10 mouse cellular contexts compared by ENCODE assay signal in the genomic region with DNA sequence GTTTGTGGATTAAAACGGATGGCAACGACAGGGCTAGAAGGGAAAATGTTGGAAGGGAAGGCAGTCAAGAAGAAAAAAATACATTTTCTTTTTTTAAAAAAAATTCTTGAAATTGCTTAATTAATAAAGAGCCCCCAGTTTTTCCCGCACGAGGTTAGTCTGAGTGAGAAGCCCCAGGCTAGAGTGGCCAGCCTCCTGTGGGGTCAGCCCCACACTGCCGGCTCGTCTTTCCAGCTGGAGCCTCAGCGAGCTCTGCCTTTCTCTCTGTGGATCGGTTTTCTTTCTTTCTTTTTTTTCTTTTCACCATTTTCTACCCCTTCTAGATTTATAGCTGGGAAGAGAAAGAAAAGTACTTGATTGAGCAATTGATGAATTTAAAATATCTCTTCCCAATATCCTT. TPM values are rescaled to one million over a fixed set of nuclear protein-coding genes. Genes with fewer than 3 reads are reported as not detected.
DNase-seq lines count a peak whose midpoint lies in the region; ATAC-seq and TF ChIP-seq lines count a peak whose summit lies in the region.
"Had no signal": no experiment of that assay in that cellular context is flagged by ENCODE, and none has a peak within 500 bp of the region (broad histone marks: within the 10 kb centered on the region; RNA-seq: fewer than 3 reads in every experiment).

No protein-coding gene starts in this region.

- 2% methylated on average over 8 of the region's 8 CpGs for WGBS in neural tube, embryonic 11.5 days
- 21% methylated on average over 8 of the region's 8 CpGs for WGBS in liver, embryonic 14.5 days (ENCODE audit: insufficient replicate concordance)

- no peak for ATAC-seq in neural tube, embryonic 11.5 days (ENCODE audit: insufficient read depth, low FRiP score, low TSS enrichment)
- ATAC-seq in liver, embryonic 14.5 days (ENCODE audit: insufficient read depth), result no peak

- no peaks in the 10 kb centered on the region for H3K9me3 ChIP-seq in neural tube, embryonic 11.5 days (ENCODE audit: control insufficient read depth, low read length)
- H3K9me3 ChIP-seq in liver, embryonic 14.5 days (ENCODE audit: control insufficient read depth, low read length), result no peaks in the 10 kb centered on the region

- peak overlapping the region; percentile 97 for H3K4me3 ChIP-seq in neural tube, embryonic 11.5 days (ENCODE audit: low read depth, low read length)
- H3K4me3 ChIP-seq in liver, embryonic 14.5 days (ENCODE audit: insufficient read depth in 1 of 2, low read depth in 2 of 2, low read length in 2 of 2), result no peak overlapping the region

- H3K4me2 ChIP-seq in neural tube, embryonic 11.5 days (ENCODE audit: low read depth), result peak overlapping the region; percentile 99
- peak overlapping the region; percentile 71 for H3K4me2 ChIP-seq in liver, embryonic 14.5 days (ENCODE audit: low read depth)

- H3K36me3 ChIP-seq in neural tube, embryonic 11.5 days (ENCODE audit: control insufficient read depth, insufficient read depth, low read length), result no peaks in the 10 kb centered on the region
- no peaks in the 10 kb centered on the region for H3K36me3 ChIP-seq in liver, embryonic 14.5 days (replicated peaks; ENCODE audit: control insufficient read depth, insufficient read depth, low read depth)

- H3K27ac ChIP-seq in neural tube, embryonic 11.5 days (ENCODE audit: low read depth, low read length), result peak overlapping the region; percentile 98
- no peak overlapping the region for H3K27ac ChIP-seq in liver, embryonic 14.5 days

- peak; percentile 56 to 57 for DNase-seq in cerebellum, postnatal 10 days
- DNase-seq in cerebellum, postnatal 36 days, result no peak
- peak; percentile 46 for DNase-seq in neural tube, embryonic 11.5 days (ENCODE audit: low spot score)
- DNase-seq in neural tube, embryonic 10.5 days (ENCODE audit: extremely low spot score, low spot score), result no peak
- DNase-seq in liver, embryonic 14.5 days (ENCODE audit: low read depth in 3 of 3, low spot score in 3 of 3), result no peak
- no peak for DNase-seq in thymus, postnatal 10 days (ENCODE audit: low spot score in 2 of 2)
- no peak for DNase-seq in frontal cortex, postnatal 36 days (ENCODE audit: low spot score in 2 of 2)
- DNase-seq in thymus, adult 18-20 months, result no peak
- DNase-seq: adrenal gland, adult 8-10 months; right cerebral cortex, postnatal 14 days had no signal

- peaks cover 52% of the 10 kb centered on the region for H3K4me1 ChIP-seq in neural tube, embryonic 11.5 days (ENCODE audit: control insufficient read depth, insufficient read depth, low read length)
- H3K4me1 ChIP-seq in liver, embryonic 14.5 days (replicated peaks; ENCODE audit: control insufficient read depth in 2 of 2, insufficient read depth in 2 of 2, low read length in 1 of 2), result 0 out of 4 replicates have a peak, but pooled peaks cover 0 to 2% of the 10 kb centered on the region in 2 experiments

- no peak for TF ChIP-seq EP300 in liver, embryonic 14.5 days (IDR thresholded peaks at IDR 0.05; ENCODE audit: low read depth)

- H3K9ac ChIP-seq in neural tube, embryonic 11.5 days (ENCODE audit: low read length), result peak overlapping the region; percentile 100
- no peak overlapping the region for H3K9ac ChIP-seq in liver, embryonic 14.5 days (replicated peaks)

- no peak for TF ChIP-seq CTCF in liver, embryonic 14.5 days (IDR thresholded peaks at IDR 0.05; ENCODE audit: low read depth)

- no peaks in the 10 kb centered on the region for H3K27me3 ChIP-seq in neural tube, embryonic 11.5 days (ENCODE audit: control insufficient read depth, insufficient read depth, low read length)
- H3K27me3 ChIP-seq in liver, embryonic 14.5 days (ENCODE audit: control insufficient read depth, insufficient read depth, low read length), result peaks cover 74% of the 10 kb centered on the region

RNA-seq across cellular contexts. Expression of a gene that starts 5.6 kb away (rescaled TPM):
- polyA plus RNA-seq in neural tube, embryonic 11.5 days (2014; fragmentation: Nextera tagmentation; extraction: Ambion mirVana), result 19.7 and 22.7 TPM in 2 replicates
- 1.5 and 1.6 TPM in 2 replicates for polyA plus RNA-seq in liver, embryonic 14.5 days (2012; rRNA removed)
- 0.75 and 1.2 TPM in 2 replicates for polyA plus RNA-seq in liver, embryonic 14.5 days (2014; fragmentation: Nextera tagmentation; extraction: Ambion mirVana)

Comparison
In these comparisons a context has a peak if more than half of its experiments do, and no peak if none do; other contexts are left out.
1. DNase-seq: peak in cerebellum, postnatal 10 days (2 of 2) and neural tube, embryonic 11.5 days (single experiment); none in cerebellum, postnatal 36 days (0 of 2), neural tube, embryonic 10.5 days (single experiment), liver, embryonic 14.5 days (0 of 3), thymus, postnatal 10 days (0 of 2), frontal cortex, postnatal 36 days (0 of 2) and thymus, adult 18-20 months (0 of 2).